Mouse (Mus musculus): ENCODE measurements around the gene Gm20481. TPM values are rescaled to one million over a fixed set of nuclear protein-coding genes. Genes with fewer than 3 reads are reported as not detected.
"Not testable (repeated sequence)": the region's sequence is repeated elsewhere in the genome, so short reads cannot be mapped to it uniquely, and the experiment has no call there.

Gm20481 gene
- polyA plus RNA-seq (2015; fragmentation: Nextera tagmentation; extraction: Ambion mirVana), result not detected in 2 replicates

DNA sequence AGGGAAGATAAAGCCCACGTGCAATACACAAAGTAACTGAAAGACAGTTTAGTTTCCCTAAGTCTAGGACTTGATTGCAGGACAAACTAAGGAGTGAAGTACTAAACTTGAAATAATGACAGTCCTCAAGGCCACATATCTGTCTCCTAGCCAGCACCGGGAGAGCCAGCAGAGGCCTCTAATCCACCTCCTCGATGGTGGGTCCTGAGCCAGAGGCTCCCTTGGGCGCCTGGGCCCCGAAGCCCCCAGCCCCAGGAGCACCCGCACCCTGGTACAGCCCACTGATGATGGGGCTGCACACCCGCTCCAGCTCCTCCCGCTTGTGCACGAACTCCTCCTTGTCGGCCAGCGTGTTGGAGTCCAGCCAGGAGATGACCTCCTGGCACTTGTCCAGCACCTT is at the start of gene Gm20481:
Gm20481 (plus strand) TSS at position 91 of the 400 bp plus-strand sequence.
- H3K27ac ChIP-seq; H3K36me3 ChIP-seq; H3K9ac ChIP-seq; H3K4me3 ChIP-seq (replicated peaks); H3K4me2 ChIP-seq; H3K9me3 ChIP-seq (replicated peaks); ATAC-seq (replicated peaks; ENCODE audit: low FRiP score): not testable (repeated sequence)
- WGBS, result 66% methylated on average over 8 of the region's 11 CpGs
- Histone ChIP-seq H3K27me3 (peaks cover 27% of the 10 kb centered on the region), H3K4me1 (peaks cover 14% of the 10 kb centered on the region)

DNA sequence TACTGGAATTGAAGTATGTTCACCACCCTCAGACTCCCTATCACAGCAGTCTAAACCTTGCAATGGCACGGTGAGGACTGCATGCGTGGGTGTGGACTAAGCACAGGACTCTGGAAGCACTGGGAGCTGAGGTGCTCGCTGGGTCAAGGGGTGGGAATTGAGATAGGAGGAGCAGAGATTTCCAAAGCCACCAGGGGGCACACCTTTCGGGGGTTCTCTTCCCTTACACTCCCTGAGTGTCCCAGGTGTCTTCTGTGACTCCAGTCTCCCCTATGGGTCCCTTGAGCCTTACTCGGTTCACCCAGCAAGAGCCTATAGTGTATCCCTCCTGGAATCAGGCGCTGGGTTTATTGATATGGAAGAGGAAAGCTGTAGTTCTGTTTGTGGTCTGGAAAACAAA is 46.8 kb upstream of the Gm20481 start:
- ATAC-seq (replicated peaks; ENCODE audit: low FRiP score), result no peak

GRCm38 (mm10) chr17:34924258-34924657 is 45.5 kb upstream of the Gm20481 start:
- Histone ChIP-seq H3K4me1 (0 out of 2 replicates have a peak, but pooled peaks cover 7% of the 10 kb centered on the region), H3K27ac (no peak overlapping the region), H3K9ac (no peak overlapping the region), H3K4me2 (no peak overlapping the region), H3K4me3 (replicated peaks) (no peak overlapping the region), H3K36me3 (no peaks in the 10 kb centered on the region), H3K27me3 (no peaks in the 10 kb centered on the region), H3K9me3 (replicated peaks) (no peaks in the 10 kb centered on the region)
- ATAC-seq (replicated peaks; ENCODE audit: low FRiP score), result no peak
- 67% methylated on average over 5 of the region's 5 CpGs for WGBS

More for the DNA sequence above, 46.8 kb upstream of the Gm20481 start:
- Histone ChIP-seq H3K4me1 (0 out of 2 replicates have a peak, but pooled peaks cover 7% of the 10 kb centered on the region), H3K9me3 (replicated peaks) (no peaks in the 10 kb centered on the region), H3K27ac (no peak overlapping the region), H3K9ac (no peak overlapping the region), H3K4me2 (no peak overlapping the region), H3K4me3 (replicated peaks) (no peak overlapping the region), H3K27me3 (no peaks in the 10 kb centered on the region), H3K36me3 (no peaks in the 10 kb centered on the region)
- 42% methylated on average over 6 of the region's 6 CpGs for WGBS

DNA sequence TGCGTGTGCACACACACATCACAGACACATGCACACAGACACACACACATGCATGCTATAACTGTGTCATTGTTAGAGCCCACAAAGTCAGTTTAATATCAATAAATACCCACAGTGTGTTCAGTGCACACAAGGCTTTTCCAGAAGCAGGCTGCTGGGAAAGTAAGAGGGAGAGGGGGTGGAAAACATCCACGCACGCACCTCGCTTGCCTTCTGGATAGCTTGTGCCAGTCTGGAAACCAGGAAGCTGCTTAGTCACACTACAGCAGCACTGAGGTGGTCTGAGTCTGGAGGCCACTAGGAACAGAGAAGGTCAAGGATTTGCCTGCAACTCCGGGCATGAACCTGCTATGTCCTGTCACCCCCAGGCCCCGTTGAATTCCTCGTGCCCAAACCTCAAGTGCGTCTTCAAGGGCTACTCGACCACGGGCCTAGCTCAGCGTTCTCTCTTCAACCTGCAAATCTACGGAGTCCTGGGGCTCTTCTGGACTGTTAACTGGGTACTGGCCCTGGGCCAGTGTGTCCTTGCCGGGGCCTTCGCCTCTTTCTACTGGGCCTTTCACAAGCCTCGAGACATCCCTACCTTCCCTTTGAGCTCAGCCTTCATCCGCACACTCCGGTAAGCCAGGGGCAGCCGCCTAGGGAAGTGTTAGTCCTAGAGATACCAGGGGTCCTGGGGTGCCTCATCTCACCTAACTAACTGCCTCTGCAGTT is 42.2 kb upstream of the Gm20481 start:
- H3K9ac ChIP-seq, result no peak overlapping the region
- H3K27ac ChIP-seq, result no peak overlapping the region
- 90% methylated on average over 18 of the region's 18 CpGs for WGBS
- H3K27me3 ChIP-seq, result no peaks in the 10 kb centered on the region
- H3K4me1 ChIP-seq, result peaks cover 20% of the 10 kb centered on the region
- no peak overlapping the region for H3K4me2 ChIP-seq
- H3K4me3 ChIP-seq (replicated peaks), result no peak overlapping the region
- no peaks in the 10 kb centered on the region for H3K9me3 ChIP-seq (replicated peaks)
- no peak for ATAC-seq (replicated peaks; ENCODE audit: low FRiP score)
- peaks cover under 1% of the 10 kb centered on the region; the same call in 1 of the 2 replicates for H3K36me3 ChIP-seq

GRCm38 (mm10) chr17:34928841-34929240 is 40.9 kb upstream of the Gm20481 start:
- H3K9me3 ChIP-seq (replicated peaks), result no peaks in the 10 kb centered on the region
- 76% methylated on average over 4 of the region's 4 CpGs for WGBS
- H3K4me3 ChIP-seq (replicated peaks), result no peak overlapping the region
- ATAC-seq (replicated peaks; ENCODE audit: low FRiP score), result no peak
- H3K4me2 ChIP-seq, result no peak overlapping the region
- no peaks in the 10 kb centered on the region for H3K27me3 ChIP-seq
- H3K27ac ChIP-seq, result no peak overlapping the region
- peaks cover 2% of the 10 kb centered on the region; the same call in 1 of the 2 replicates for H3K36me3 ChIP-seq
- no peak overlapping the region for H3K9ac ChIP-seq
- H3K4me1 ChIP-seq, result peaks cover 19% of the 10 kb centered on the region

GRCm38 (mm10) chr17:34931061-34931734 is 38.5 kb upstream of the Gm20481 start, which contains the start of gene Neu1:
Gene Neu1 (plus strand): TSS chr17:34931253.
- Histone ChIP-seq H3K4me1 (peaks cover 30% of the 10 kb centered on the region), H3K36me3 (peaks cover 16% of the 10 kb centered on the region), H3K27ac (peak within 1 kb of the TSS; percentile 66), H3K9ac (peak within 1 kb of the TSS; percentile 72), H3K9me3 (replicated peaks) (no peaks in the 10 kb centered on the region), H3K4me3 (replicated peaks) (peak within 1 kb of the TSS; percentile 73), H3K4me2 (peak within 1 kb of the TSS; percentile 94), H3K27me3 (no peaks in the 10 kb centered on the region)
- peak; percentile 98 for ATAC-seq (replicated peaks; ENCODE audit: low FRiP score)
- WGBS, result under 1% methylated on average over 38 of the region's 38 CpGs

DNA sequence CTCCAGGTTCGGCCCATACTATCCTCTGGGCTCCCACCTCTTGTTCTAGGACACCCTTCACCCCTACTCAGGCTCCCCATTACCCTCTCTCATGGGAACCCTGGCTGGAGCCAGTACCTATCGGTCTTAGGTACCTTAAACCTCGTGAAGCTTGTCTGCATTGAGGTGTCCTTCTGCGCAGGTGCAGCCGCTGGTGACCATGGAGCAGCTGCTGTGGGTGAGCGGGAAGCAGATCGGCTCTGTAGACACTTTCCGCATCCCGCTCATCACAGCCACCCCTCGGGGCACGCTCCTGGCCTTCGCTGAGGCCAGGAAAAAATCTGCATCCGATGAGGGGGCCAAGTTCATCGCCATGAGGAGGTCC is 38.0 kb upstream of the Gm20481 start:
- Histone ChIP-seq H3K27me3 (no peaks in the 10 kb centered on the region), H3K4me1 (peaks cover 30% of the 10 kb centered on the region), H3K9ac (peak overlapping the region; percentile 72), H3K4me2 (peak overlapping the region; percentile 94), H3K9me3 (replicated peaks) (no peaks in the 10 kb centered on the region), H3K4me3 (replicated peaks) (peak overlapping the region; percentile 73), H3K36me3 (peaks cover 16% of the 10 kb centered on the region), H3K27ac (peak overlapping the region; percentile 66)
- WGBS, result 15% methylated on average over 14 of the region's 14 CpGs
- no peak; the same call in 1 of the 2 replicates for ATAC-seq (replicated peaks; ENCODE audit: low FRiP score)

- 91% methylated on average over 8 of the region's 8 CpGs for WGBS
- Histone ChIP-seq H3K27ac (no peak overlapping the region), H3K4me1 (peaks cover 30% of the 10 kb centered on the region), H3K4me3 (replicated peaks) (peak overlapping the region; percentile 73), H3K9me3 (replicated peaks) (no peaks in the 10 kb centered on the region), H3K36me3 (peaks cover 17% of the 10 kb centered on the region), H3K27me3 (no peaks in the 10 kb centered on the region), H3K9ac (peak overlapping the region; percentile 72), H3K4me2 (peak overlapping the region; percentile 94)
- no peak for ATAC-seq (replicated peaks; ENCODE audit: low FRiP score)
Observed at GRCm38 (mm10) chr17:34932287-34932686, 37.4 kb upstream of the Gm20481 start.

- Histone ChIP-seq H3K36me3 (peaks cover 18% of the 10 kb centered on the region), H3K4me1 (peaks cover 30% of the 10 kb centered on the region), H3K4me2 (peak overlapping the region; percentile 29), H3K9ac (no peak overlapping the region; the same call in 1 of the 2 replicates), H3K4me3 (replicated peaks) (peak overlapping the region; percentile 2; the same call in 1 of the 2 replicates), H3K9me3 (replicated peaks) (no peaks in the 10 kb centered on the region), H3K27ac (peak overlapping the region; percentile 45; the same call in 1 of the 2 replicates), H3K27me3 (no peaks in the 10 kb centered on the region)
- ATAC-seq (replicated peaks; ENCODE audit: low FRiP score), result no peak
- WGBS, result 58% methylated on average over 24 of the region's 24 CpGs
Observed at GRCm38 (mm10) chr17:34934031-34934430, 35.7 kb upstream of the Gm20481 start.

GRCm38 (mm10) chr17:34934830-34935229 is 34.9 kb upstream of the Gm20481 start:
- 48% methylated on average over 8 of the region's 8 CpGs for WGBS
- H3K4me3 ChIP-seq (replicated peaks), result no peak overlapping the region
- peaks cover 30% of the 10 kb centered on the region for H3K4me1 ChIP-seq
- ATAC-seq (replicated peaks; ENCODE audit: low FRiP score), result no peak
- no peak overlapping the region for H3K9ac ChIP-seq
- H3K27ac ChIP-seq, result peak overlapping the region; percentile 45; the same call in 1 of the 2 replicates
- no peaks in the 10 kb centered on the region for H3K9me3 ChIP-seq (replicated peaks)
- no peaks in the 10 kb centered on the region for H3K27me3 ChIP-seq
- H3K4me2 ChIP-seq, result peak overlapping the region; percentile 29; the same call in 1 of the 2 replicates
- H3K36me3 ChIP-seq, result peaks cover 18% of the 10 kb centered on the region

DNA sequence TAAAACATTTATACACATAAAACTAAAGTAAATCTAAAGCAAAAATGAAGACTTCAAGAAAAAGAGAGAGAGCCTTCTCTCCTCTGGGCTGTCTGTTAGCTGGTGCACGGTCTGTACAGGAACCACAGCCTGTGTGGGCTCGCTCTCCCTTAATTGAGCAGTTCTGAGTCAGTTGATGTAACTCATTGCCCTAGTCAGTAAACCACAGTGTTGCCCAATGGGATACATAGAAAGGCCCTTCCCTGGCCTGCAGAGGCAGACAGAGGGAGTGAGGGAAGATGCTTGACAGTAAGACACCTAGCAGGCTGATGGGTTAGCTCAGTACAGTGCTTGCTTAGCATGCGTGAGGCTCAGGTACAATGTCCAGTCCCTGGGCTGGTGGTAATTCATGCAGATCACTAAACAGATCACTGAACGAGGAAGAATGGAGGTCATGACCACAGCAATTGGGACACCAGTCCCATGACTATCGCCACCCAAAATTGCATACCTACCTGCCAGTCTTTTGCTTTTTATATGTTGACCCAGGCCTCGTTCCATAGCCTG is 31.7 kb upstream of the Gm20481 start:
- Histone ChIP-seq H3K4me1 (peaks cover 23% of the 10 kb centered on the region), H3K36me3 (peaks cover 16% of the 10 kb centered on the region), H3K9ac (no peak overlapping the region), H3K9me3 (replicated peaks) (no peaks in the 10 kb centered on the region), H3K4me2 (no peak overlapping the region), H3K4me3 (replicated peaks) (no peak overlapping the region), H3K27ac (no peak overlapping the region), H3K27me3 (no peaks in the 10 kb centered on the region)
- ATAC-seq (replicated peaks; ENCODE audit: low FRiP score), result no peak
- WGBS, result 77% methylated on average over 6 of the region's 6 CpGs
